Mouse (Mus musculus) small intestine, adult 2 months (tissue): ENCODE data around the gene Il3.

Source experiments
- CTCF ChIP-seq: fragments of 200-500 bp; IDR thresholded peaks from 2 replicates; pipeline ENCODE4 v1.5.1; 2012; ENCODE audit warnings: low read depth, mild to moderate bottlenecking, control low read depth, inconsistent platforms, low read length, moderate library complexity, mixed read lengths; ENCODE audit not compliant: insufficient replicate concordance, insufficient read length; ENCODE audit errors: extremely low read depth
- POLR2A ChIP-seq: fragments of 200-500 bp; IDR thresholded peaks from 2 replicates; pipeline ENCODE4 v1.6.1; 2012; ENCODE audit warnings: low read depth, mild to moderate bottlenecking, control low read depth, inconsistent platforms, low read length, moderate library complexity

GRCm38 (mm10) chr11:54224475-54224986 lies 42.5 kb downstream of the Il3 start:
- TF ChIP-seq POLR2A (no peak), CTCF (no peak)
